Mouse (Mus musculus): Measurements from ENCODE around the gene Net1. TPM values are rescaled to one million over a fixed set of nuclear protein-coding genes. Genes with fewer than 3 reads are reported as not detected.

Net1 gene
- polyA plus RNA-seq (2012; rRNA removed), result 23.6 and 44.8 TPM in 2 replicates

DNA sequence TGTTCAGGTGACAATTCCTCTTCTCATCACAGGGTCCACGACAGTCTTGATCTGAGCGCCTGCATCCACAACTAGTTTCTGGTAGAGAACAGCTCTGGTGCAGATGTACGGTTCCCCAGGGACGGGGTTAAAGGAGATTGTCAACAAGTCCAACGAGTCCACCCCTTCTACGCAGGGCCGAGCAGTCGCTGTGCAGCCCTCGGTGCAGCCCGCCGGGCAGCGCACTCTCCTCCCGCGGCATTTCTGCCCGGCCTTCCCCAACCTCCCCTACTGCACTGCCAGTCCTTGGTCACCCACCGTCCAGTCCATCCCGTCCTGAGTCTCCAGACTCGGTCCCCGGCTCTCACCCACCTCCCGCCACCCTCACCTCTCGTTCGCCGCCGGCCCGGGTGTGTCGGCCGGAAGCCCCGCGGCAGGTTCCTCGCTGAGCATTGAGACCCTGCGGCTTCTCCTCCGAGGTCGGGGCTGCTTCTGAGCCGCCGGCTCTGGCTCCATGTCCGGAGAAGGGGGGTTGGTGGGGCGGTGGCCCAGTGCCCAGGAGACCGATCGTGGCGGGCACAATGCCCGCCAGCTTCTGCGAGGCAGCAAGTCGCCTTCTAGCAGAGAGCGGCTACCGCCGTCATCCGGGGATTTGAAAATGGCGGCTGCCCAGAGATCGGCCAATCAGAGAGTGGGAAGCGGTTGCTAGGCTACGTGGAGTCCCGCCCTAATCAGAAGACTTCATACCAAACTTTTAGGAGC, at the start of gene Net1, which contains the start of gene Tubal3:
Gene Net1 (minus strand): TSS at position 650 of the 741 bp plus-strand sequence.
Gene Tubal3 (plus strand): TSS at position 704 of the 741 bp plus-strand sequence.

DNA sequence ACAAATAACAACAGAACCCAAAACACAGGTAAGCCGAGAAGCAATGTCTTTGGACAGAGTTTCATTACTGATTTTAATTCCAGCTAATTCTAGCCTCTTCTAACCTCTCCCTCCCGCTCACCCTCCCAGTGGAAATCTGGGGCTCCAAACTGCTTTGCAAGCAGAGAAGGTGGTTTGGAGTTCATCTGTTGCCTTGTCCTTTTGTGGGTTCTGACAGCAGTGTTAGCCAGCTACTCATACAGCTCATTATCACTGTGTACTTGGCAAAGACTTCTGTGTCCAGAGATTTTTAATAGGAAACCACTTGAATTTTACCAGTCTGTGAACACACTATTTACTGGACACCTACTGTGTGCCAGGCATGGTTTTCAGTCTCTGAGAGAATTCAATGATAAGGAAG, 27.2 kb upstream of the Net1 start, which contains the start of gene Ucn3:
Gene Ucn3 (minus strand): TSS at position 101 of the 400 bp plus-strand sequence.

GRCm38 (mm10) chr13:3853648-3854333, 64.2 kb downstream of the Net1 start, which contains the start of gene Calm5:
Calm5 (plus strand) TSS chr13:3854173.

DNA sequence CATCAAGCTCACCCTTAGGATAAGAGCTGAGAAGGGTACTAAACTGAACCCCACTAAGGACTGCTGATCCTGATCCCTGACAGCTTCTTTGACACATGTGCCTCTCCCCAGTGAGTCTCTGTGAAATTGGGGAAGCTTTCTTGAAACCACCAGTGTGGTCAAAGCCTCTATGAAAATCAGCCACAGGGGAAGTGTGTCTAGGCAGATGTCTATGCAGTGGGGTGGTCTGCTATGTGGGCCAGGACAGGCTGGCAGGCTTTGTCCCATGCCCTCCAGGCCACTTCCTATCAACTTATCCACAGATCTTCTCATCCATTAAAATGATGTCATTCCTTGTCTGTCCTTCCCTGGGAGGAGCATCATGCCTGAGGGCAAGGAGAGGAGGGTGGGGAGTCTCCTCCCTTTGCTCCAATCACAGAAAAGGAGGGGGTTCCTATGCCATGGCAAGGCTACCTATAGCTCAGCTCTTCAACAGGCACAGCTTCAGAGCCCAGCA, 80.7 kb downstream of the Net1 start, which contains the start of gene Calm4:
Gene Calm4 (plus strand): TSS at position 446 of the 496 bp plus-strand sequence.

Other genes with a start within 250 kb of the Net1 start
- gene Calml3, start 113.9 kb downstream of the Net1 start, polyA plus RNA-seq (2012; rRNA removed), result 0.42 and 0.57 TPM in 2 replicates
- gene Calm4, start 80.5 kb downstream of the Net1 start, polyA plus RNA-seq (2012; rRNA removed), result 0.06 TPM in 1 of 2 replicates, not detected in the other
- gene Calm5, start 64.0 kb downstream of the Net1 start, polyA plus RNA-seq (2012; rRNA removed), result not detected in 2 replicates
- not detected in 2 replicates for gene Tubal3, start 54 bp upstream of the Net1 start, polyA plus RNA-seq (2012; rRNA removed)
- gene Ucn3, start 27.1 kb upstream of the Net1 start, polyA plus RNA-seq (2012; rRNA removed), result not detected in 2 replicates
- gene Akr1c14, start 130.8 kb upstream of the Net1 start, polyA plus RNA-seq (2012; rRNA removed), result 0.10 and 0.31 TPM in 2 replicates
- gene Akr1c18, start 232.4 kb upstream of the Net1 start, polyA plus RNA-seq (2012; rRNA removed), result not detected in 2 replicates

Measured in central nervous system, embryonic 11.5 days (tissue).